Comparison of ENCODE assay signal across 9 mouse cellular contexts in genomic region chr3:87749036-87749435, GRCm38 (mm10). TPM values are rescaled to one million over a fixed set of nuclear protein-coding genes. Genes with fewer than 3 reads are reported as not detected.
A peak's percentile ranks its signal among the peaks of the same experiment; 100 is the strongest.
DNase-seq lines count a peak whose midpoint lies in the region; ATAC-seq lines count a peak whose summit lies in the region.
"Had no signal": no experiment of that assay in that cellular context is flagged by ENCODE, and none has a peak within 500 bp of the region (broad histone marks: within the 10 kb centered on the region; RNA-seq: fewer than 3 reads in every experiment).

No protein-coding gene starts in this region.

- H3K36me3 ChIP-seq in hindbrain, embryonic 14.5 days (replicated peaks; ENCODE audit: control insufficient read depth, insufficient read depth), result no peaks in the 10 kb centered on the region
- no peaks in the 10 kb centered on the region for H3K36me3 ChIP-seq in hindbrain, embryonic 16.5 days (ENCODE audit: control insufficient read depth, insufficient read depth, low read length)
- H3K36me3 ChIP-seq in forebrain, embryonic 15.5 days, result no peaks in the 10 kb centered on the region

- H3K4me2 ChIP-seq in hindbrain, embryonic 14.5 days (replicated peaks), result no peak overlapping the region
- no peak overlapping the region for H3K4me2 ChIP-seq in hindbrain, embryonic 16.5 days (ENCODE audit: low read length)
- H3K4me2 ChIP-seq in forebrain, embryonic 15.5 days (replicated peaks), result no peak overlapping the region

- H3K9me3 ChIP-seq in hindbrain, embryonic 14.5 days (ENCODE audit: control insufficient read depth, low read length), result no peaks in the 10 kb centered on the region
- no peaks in the 10 kb centered on the region for H3K9me3 ChIP-seq in hindbrain, embryonic 16.5 days (ENCODE audit: control insufficient read depth, low read length)
- no peaks in the 10 kb centered on the region for H3K9me3 ChIP-seq in forebrain, embryonic 15.5 days

- WGBS in hindbrain, embryonic 14.5 days, result 13% methylated on average over 5 of the region's 5 CpGs
- WGBS in hindbrain, embryonic 16.5 days, result 15% methylated on average over 5 of the region's 5 CpGs
- 16% methylated on average over 5 of the region's 5 CpGs for WGBS in forebrain, embryonic 15.5 days

- H3K4me1 ChIP-seq in hindbrain, embryonic 14.5 days (replicated peaks; ENCODE audit: control insufficient read depth, insufficient read depth, low read length), result peaks cover 6% of the 10 kb centered on the region; the same call in 1 of the 2 replicates
- peaks cover 2% of the 10 kb centered on the region for H3K4me1 ChIP-seq in hindbrain, embryonic 16.5 days (ENCODE audit: control insufficient read depth, insufficient read depth, low read depth, low read length)
- H3K4me1 ChIP-seq in forebrain, embryonic 15.5 days, result 0 out of 2 replicates have a peak, but pooled peaks cover 5% of the 10 kb centered on the region

- DNase-seq in hindbrain, embryonic 14.5 days (ENCODE audit: low spot score), result peak; percentile 38
- DNase-seq in adipocyte (ENCODE audit: low spot score), result peak; percentile 82
- DNase-seq in frontal cortex, postnatal 25 days (ENCODE audit: low spot score in 2 of 2), result peak; percentile 33 to 46
- DNase-seq in kidney, postnatal 4 days, result peak; percentile 70 to 78
- DNase-seq in mesoderm, embryonic 11.5 days (ENCODE audit: low read depth, low spot score), result peak; percentile 40

- H3K27ac ChIP-seq in hindbrain, embryonic 14.5 days, result no peak overlapping the region
- H3K27ac ChIP-seq in hindbrain, embryonic 16.5 days (ENCODE audit: low read depth, low read length), result no peak overlapping the region
- no peak overlapping the region for H3K27ac ChIP-seq in forebrain, embryonic 15.5 days (replicated peaks)
- H3K27ac ChIP-seq: macrophage had no signal

- no peak for ATAC-seq in hindbrain, embryonic 14.5 days (ENCODE audit: low FRiP score)
- ATAC-seq in hindbrain, embryonic 16.5 days, result no peak
- peak; percentile 83 for ATAC-seq in CD4-positive, CD25-positive, alpha-beta regulatory T cell, adult 4 months
- no peak for ATAC-seq in forebrain, embryonic 15.5 days (replicated peaks)

- H3K4me3 ChIP-seq in hindbrain, embryonic 14.5 days (replicated peaks; ENCODE audit: low read length), result no peak overlapping the region
- no peak overlapping the region for H3K4me3 ChIP-seq in hindbrain, embryonic 16.5 days (ENCODE audit: low read length)
- no peak overlapping the region for H3K4me3 ChIP-seq in forebrain, embryonic 15.5 days

- no peaks in the 10 kb centered on the region for H3K27me3 ChIP-seq in hindbrain, embryonic 14.5 days (ENCODE audit: control insufficient read depth, insufficient read depth, low read length)
- H3K27me3 ChIP-seq in hindbrain, embryonic 16.5 days (replicated peaks; ENCODE audit: control insufficient read depth, insufficient read depth, low read length), result no peaks in the 10 kb centered on the region
- H3K27me3 ChIP-seq in forebrain, embryonic 15.5 days, result no peaks in the 10 kb centered on the region

- H3K9ac ChIP-seq in hindbrain, embryonic 14.5 days, result no peak overlapping the region
- no peak overlapping the region for H3K9ac ChIP-seq in hindbrain, embryonic 16.5 days (ENCODE audit: low read depth, low read length)
- H3K9ac ChIP-seq in forebrain, embryonic 15.5 days (replicated peaks), result no peak overlapping the region

RNA-seq across cellular contexts. Expression of gene Lrrc71, which starts 0.6 kb away (rescaled TPM):
- polyA plus RNA-seq in hindbrain, embryonic 14.5 days (2014; fragmentation: Nextera tagmentation; extraction: Ambion mirVana), result 0.54 and 0.89 TPM in 2 replicates
- 0.67 and 0.80 TPM in 2 replicates for polyA plus RNA-seq in hindbrain, embryonic 16.5 days (2015; fragmentation: Nextera tagmentation; extraction: Ambion mirVana)
- 1 to 10 TPM; 1.3 to 1.8 TPM for polyA plus RNA-seq in CD4-positive, CD25-positive, alpha-beta regulatory T cell, adult 4 months (2017; shearing (Covaris generic))
- polyA plus RNA-seq in forebrain, embryonic 15.5 days (2015; fragmentation: Nextera tagmentation; extraction: Ambion mirVana), result 0.61 and 1.2 TPM in 2 replicates

RNA-seq across cellular contexts. Expression of gene Ntrk1, which starts 45.9 kb away (rescaled TPM):
- 1.7 and 4.3 TPM in 2 replicates for polyA plus RNA-seq in hindbrain, embryonic 14.5 days (2014; fragmentation: Nextera tagmentation; extraction: Ambion mirVana)
- polyA plus RNA-seq in hindbrain, embryonic 16.5 days (2015; fragmentation: Nextera tagmentation; extraction: Ambion mirVana), result 6.6 and 7.3 TPM in 2 replicates
- not detected for polyA plus RNA-seq in CD4-positive, CD25-positive, alpha-beta regulatory T cell, adult 4 months (2017; shearing (Covaris generic))
- 1.0 and 1.3 TPM in 2 replicates for polyA plus RNA-seq in forebrain, embryonic 15.5 days (2015; fragmentation: Nextera tagmentation; extraction: Ambion mirVana)
- polyA plus RNA-seq: macrophage had no signal

RNA-seq across cellular contexts. Expression of gene Insrr, which starts 47.7 kb away (rescaled TPM):
- 0.52 and 1.3 TPM in 2 replicates for polyA plus RNA-seq in hindbrain, embryonic 14.5 days (2014; fragmentation: Nextera tagmentation; extraction: Ambion mirVana)
- polyA plus RNA-seq in hindbrain, embryonic 16.5 days (2015; fragmentation: Nextera tagmentation; extraction: Ambion mirVana), result 0.49 and 0.85 TPM in 2 replicates
- 1 to 10 TPM in 1 of 2 experiments, under 1 TPM in 1; 0.17 to 1.6 TPM for polyA plus RNA-seq in CD4-positive, CD25-positive, alpha-beta regulatory T cell, adult 4 months (2017; shearing (Covaris generic))
- polyA plus RNA-seq in forebrain, embryonic 15.5 days (2015; fragmentation: Nextera tagmentation; extraction: Ambion mirVana), result 0.41 and 0.52 TPM in 2 replicates
- polyA plus RNA-seq: macrophage had no signal
